Mouse (Mus musculus): Measurements from ENCODE around the gene Pak4.

- TF ChIP-seq CTCF (IDR thresholded peaks at IDR 0.05 in 2 of 3, conservative IDR thresholded peaks at IDR 0.05 in 1 of 3; ENCODE audit: control insufficient read depth in 1 of 3, insufficient read depth in 1 of 3, low read depth in 2 of 3, low read length in 3 of 3, poor library complexity in 1 of 3, severe bottlenecking in 1 of 3) (no peak), JUND (IDR thresholded peaks at IDR 0.05; ENCODE audit: low read depth, low read length) (no peak)
Observed at GRCm38 (mm10) chr7:28585001-28585400, 13.0 kb downstream of the Pak4 start.
